Mouse (Mus musculus) testis, adult 2 months (tissue): Measurements from ENCODE around the gene 6030458C11Rik. TPM values are rescaled to one million over a fixed set of nuclear protein-coding genes. Genes with fewer than 3 reads are reported as not detected.

ENCODE experiments used
- H3K27ac ChIP-seq: fragments of 200-500 bp; 2 replicates; pipeline ENCODE4 v1.5.1; 2012; ENCODE audit warnings: low read depth, low read length; ENCODE audit not compliant: control insufficient read depth, insufficient read depth
- H3K27me3 ChIP-seq: fragments of 200-500 bp; 2 replicates; pipeline ENCODE4 v1.6.1; 2012; ENCODE audit warnings: mild to moderate bottlenecking, low read length, moderate library complexity; ENCODE audit not compliant: control insufficient read depth, insufficient read depth
- H3K36me3 ChIP-seq: fragments of 200-500 bp; 2 replicates; pipeline ENCODE4 v1.6.1; 2012; ENCODE audit warnings: mild to moderate bottlenecking, low read length; ENCODE audit not compliant: control insufficient read depth, insufficient read depth
- H3K4me1 ChIP-seq: fragments of 200-500 bp; 2 replicates; pipeline ENCODE4 v1.6.1; 2012; ENCODE audit warnings: low read length; ENCODE audit not compliant: control insufficient read depth, insufficient read depth
- H3K4me3 ChIP-seq: fragments of 200-500 bp; 2 replicates; pipeline ENCODE4 v1.5.1; 2012; ENCODE audit warnings: low read depth, mild to moderate bottlenecking, low read length, moderate library complexity, mixed read lengths; ENCODE audit not compliant: control insufficient read depth
- CTCF ChIP-seq: fragments of 200-500 bp; IDR thresholded peaks from 2 replicates; pipeline ENCODE4 v1.5.1; 2012; ENCODE audit warnings: low read depth, mild to moderate bottlenecking, inconsistent platforms, low read length, moderate library complexity; ENCODE audit not compliant: control insufficient read depth, insufficient read depth, insufficient replicate concordance
- POLR2A ChIP-seq: fragments of 200-500 bp; IDR thresholded peaks from 2 replicates; pipeline ENCODE4 v1.6.1; 2012; ENCODE audit warnings: low read depth, mild to moderate bottlenecking, inconsistent platforms, low read length, moderate library complexity; ENCODE audit not compliant: control insufficient read depth
- polyA plus RNA-seq: library from polyadenylated mRNA; depleted of rRNA; stranded (reverse); fragments of >200 nt; gene quantifications from 2 replicates; pipeline ENCODE4 v1.2.3, GENCODE M21; 2012

Gene 6030458C11Rik
- polyA plus RNA-seq, 1 experiment: 3.6 TPM

- H3K27me3 ChIP-seq: no peaks in the 10 kb centered on the region
- peak overlapping the region; percentile 65 for H3K4me3 ChIP-seq
- peaks cover 2% of the 10 kb centered on the region; the same call in 1 of the 2 replicates for H3K36me3 ChIP-seq
- H3K27ac ChIP-seq: no peak overlapping the region
- TF ChIP-seq CTCF: no peak
- TF ChIP-seq POLR2A: peak; percentile 18; the same call in 1 of the 2 replicates
- peaks cover 4% of the 10 kb centered on the region; the same call in 1 of the 2 replicates for H3K4me1 ChIP-seq
Observed at GRCm38 (mm10) chr15:12833385-12833784, 8.9 kb upstream of the 6030458C11Rik start.

GRCm38 (mm10) chr15:12832599-12832998 lies 8.2 kb upstream of the 6030458C11Rik start:
- H3K4me3 ChIP-seq: no peak overlapping the region
- peaks cover 4% of the 10 kb centered on the region; the same call in 1 of the 2 replicates for H3K4me1 ChIP-seq
- TF ChIP-seq POLR2A (no peak), CTCF (no peak)
- peaks cover 2% of the 10 kb centered on the region; the same call in 1 of the 2 replicates for H3K36me3 ChIP-seq
- no peak overlapping the region for H3K27ac ChIP-seq
- no peaks in the 10 kb centered on the region for H3K27me3 ChIP-seq

GRCm38 (mm10) chr15:12829878-12830277 lies 5.4 kb upstream of the 6030458C11Rik start:
- Histone ChIP-seq H3K27ac (no peak overlapping the region), H3K36me3 (no peaks in the 10 kb centered on the region), H3K27me3 (no peaks in the 10 kb centered on the region), H3K4me1 (peaks cover 5% of the 10 kb centered on the region; the same call in 1 of the 2 replicates), H3K4me3 (no peak overlapping the region)
- no peak for TF ChIP-seq CTCF
- TF ChIP-seq POLR2A: no peak

DNA sequence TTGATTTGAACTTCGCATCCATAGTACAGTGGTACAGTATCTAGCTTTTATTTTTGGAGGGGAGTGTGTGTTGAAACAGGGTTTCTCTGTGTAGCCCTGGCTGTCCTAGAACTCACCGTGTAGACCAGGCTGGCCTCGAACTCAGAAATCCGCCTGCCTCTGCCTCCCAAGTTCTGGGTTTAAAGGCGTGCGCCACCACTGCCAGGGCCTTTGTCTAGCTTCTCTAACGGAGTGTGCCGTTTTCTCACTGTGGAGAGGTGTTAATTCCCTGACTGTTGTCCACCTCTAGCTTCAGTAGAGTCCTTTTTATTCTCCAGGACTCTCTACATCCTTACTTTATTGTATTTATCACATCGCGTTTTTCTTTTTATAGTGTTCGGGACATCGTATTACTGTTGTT lies 959 bp upstream of the 6030458C11Rik start:
- H3K27ac ChIP-seq: no peak overlapping the region
- H3K4me3 ChIP-seq: peak overlapping the region; percentile 89
- TF ChIP-seq CTCF (no peak), POLR2A (no peak)
- no peaks in the 10 kb centered on the region for H3K36me3 ChIP-seq
- H3K4me1 ChIP-seq: peaks cover 4% of the 10 kb centered on the region
- no peaks in the 10 kb centered on the region for H3K27me3 ChIP-seq

- TF ChIP-seq POLR2A (no peak), CTCF (no peak)
- peak overlapping the region; percentile 89 for H3K4me3 ChIP-seq
- no peaks in the 10 kb centered on the region for H3K36me3 ChIP-seq
- H3K4me1 ChIP-seq: peaks cover 4% of the 10 kb centered on the region
- no peaks in the 10 kb centered on the region for H3K27me3 ChIP-seq
- peak overlapping the region; percentile 59 for H3K27ac ChIP-seq
Observed at GRCm38 (mm10) chr15:12824965-12825364, 516 bp upstream of the 6030458C11Rik start.

DNA sequence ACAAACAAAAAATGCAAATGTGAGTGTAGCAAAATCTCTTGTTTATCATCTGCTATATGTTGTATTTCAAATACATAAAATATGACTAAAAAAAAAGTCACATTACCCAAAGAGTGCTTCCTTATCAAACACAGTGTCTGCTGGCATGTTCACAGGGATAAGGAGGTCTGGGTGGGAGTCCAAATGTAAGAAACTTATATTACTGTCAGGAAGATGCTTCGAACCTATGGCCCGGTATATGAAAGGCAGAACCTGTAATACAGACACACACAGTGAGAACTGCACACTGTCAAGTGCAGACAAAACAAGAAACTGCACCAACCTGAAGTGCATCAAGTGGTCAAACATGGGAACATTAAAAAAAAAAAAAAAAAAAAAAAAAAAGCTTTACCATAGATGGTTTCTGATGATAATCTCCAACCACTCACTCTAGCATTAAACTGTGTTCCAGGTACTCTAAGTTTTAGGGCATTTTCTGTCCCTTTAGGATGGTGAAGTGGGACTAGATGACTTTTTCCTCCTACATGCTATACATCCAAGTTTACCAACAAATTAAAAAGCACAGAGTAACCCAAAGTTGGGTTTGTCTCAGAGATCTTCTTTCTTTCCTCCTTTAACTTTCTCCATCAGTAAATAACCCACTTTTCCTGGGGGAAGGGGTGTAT lies 862 bp downstream of the 6030458C11Rik start:
- H3K27me3 ChIP-seq: no peaks in the 10 kb centered on the region
- no peaks in the 10 kb centered on the region for H3K36me3 ChIP-seq
- H3K4me1 ChIP-seq: peaks cover 4% of the 10 kb centered on the region
- no peak for TF ChIP-seq POLR2A
- TF ChIP-seq CTCF: no peak
- H3K4me3 ChIP-seq: peak overlapping the region; percentile 89; the same call in 1 of the 2 replicates
- H3K27ac ChIP-seq: no peak overlapping the region; the same call in 1 of the 2 replicates

GRCm38 (mm10) chr15:12822416-12823395 lies 1.7 kb downstream of the 6030458C11Rik start:
- no peak for TF ChIP-seq CTCF
- TF ChIP-seq POLR2A: no peak
- H3K27ac ChIP-seq: no peak overlapping the region
- no peaks in the 10 kb centered on the region for H3K36me3 ChIP-seq
- no peaks in the 10 kb centered on the region for H3K27me3 ChIP-seq
- H3K4me1 ChIP-seq: peaks cover 4% of the 10 kb centered on the region
- no peak overlapping the region for H3K4me3 ChIP-seq
